Mouse (Mus musculus) midbrain, embryonic 14.5 days (tissue): ENCODE data around the gene Stk4. TPM values are rescaled to one million over a fixed set of nuclear protein-coding genes. Genes with fewer than 3 reads are reported as not detected.

Experiments
- ATAC-seq: fragments of 200-750 bp; cut with Nextera tagmentation; 2 replicates; pipeline ENCODE4 v1.8.0; 2017; ENCODE audit warnings: moderate number of reproducible peaks, moderate library complexity; ENCODE audit not compliant: low FRiP score, low TSS enrichment
- DNase-seq: peaks from one replicate; pipeline ENCODE4 v3.0.0-alpha.2; 2015
- H3K27ac ChIP-seq: fragments of 300-500 bp; sonication (generic); replicated peaks from 2 replicates; pipeline ENCODE4 v1.5.1; 2014; ENCODE audit warnings: mild to moderate bottlenecking, low read depth, low read length, moderate library complexity
- H3K27me3 ChIP-seq: fragments of 300-500 bp; sonication (generic); 2 replicates; pipeline ENCODE4 v1.6.1; 2014; ENCODE audit warnings: low read length, control low read depth, mixed read lengths; ENCODE audit not compliant: control insufficient read depth, insufficient read depth
- H3K36me3 ChIP-seq: fragments of 300-500 bp; sonication (generic); 2 replicates; pipeline ENCODE4 v1.6.1; 2014; ENCODE audit warnings: low read length, control low read depth; ENCODE audit not compliant: control insufficient read depth, insufficient read depth
- H3K4me1 ChIP-seq: fragments of 300-500 bp; sonication (generic); 2 replicates; pipeline ENCODE4 v1.6.1; 2014; ENCODE audit warnings: mild to moderate bottlenecking, antibody characterized with exemption, low read length, control low read depth; ENCODE audit not compliant: control insufficient read depth, insufficient read depth
- H3K4me2 ChIP-seq: fragments of 300-500 bp; sonication (generic); 2 replicates; pipeline ENCODE4 v1.6.1; 2014; ENCODE audit warnings: mild to moderate bottlenecking, low read length, moderate library complexity
- H3K4me3 ChIP-seq: fragments of 300-500 bp; sonication (generic); replicated peaks from 2 replicates; pipeline ENCODE4 v1.5.1; 2014; ENCODE audit warnings: low read depth, low read length
- H3K9ac ChIP-seq: fragments of 300-500 bp; sonication (generic); replicated peaks from 2 replicates; pipeline ENCODE4 v1.6.1; 2014; ENCODE audit warnings: mild to moderate bottlenecking, low read length, moderate library complexity
- H3K9me3 ChIP-seq: fragments of 300-500 bp; sonication (generic); 2 replicates; pipeline ENCODE4 v1.6.1; 2016; ENCODE audit warnings: low read length, control low read depth, mixed read lengths; ENCODE audit not compliant: control insufficient read depth
- whole genome bisulfite sequencing: fragments of 180-500 bp; shearing (Covaris S2); extraction: QIAGEN DNeasy Blood & Tissue Kit; methylation state at CpG from one replicate; pipeline ENCODE4 v1.1.7; 2014; 5-methylcytosine and 5-hydroxymethylcytosine counted together
- polyA plus RNA-seq: library from polyadenylated mRNA; unstranded; fragments of >200 nt; fragmentation: Nextera tagmentation; extraction: Ambion mirVana; gene quantifications from 2 replicates; pipeline ENCODE4 v1.2.1, GENCODE M21; 2014

Gene Stk4
- polyA plus RNA-seq, 1 experiment from 2014 or later = 35.0 TPM

GRCm38 (mm10) chr2:164167752-164168570, 97.8 kb downstream of the Stk4 start:
- peak; percentile 46 for ATAC-seq

GRCm38 (mm10) chr2:164168571-164168946, 98.4 kb downstream of the Stk4 start:
- H3K4me3 ChIP-seq = peak overlapping the region; percentile 33

More at GRCm38 (mm10) chr2:164167752-164168570, 97.8 kb downstream of the Stk4 start:
- peak; percentile 58 for DNase-seq
- H3K4me1 ChIP-seq = peaks cover 9% of the 10 kb centered on the region; the same call in 1 of the 2 replicates
- 12% methylated on average over 90 of the region's 90 CpGs for WGBS
- H3K9ac ChIP-seq = peak overlapping the region; percentile 34; the same call in 1 of the 2 replicates
- peak overlapping the region; percentile 57 for H3K4me2 ChIP-seq
- peak overlapping the region; percentile 33 for H3K4me3 ChIP-seq
- H3K9me3 ChIP-seq = no peaks in the 10 kb centered on the region
- H3K27ac ChIP-seq = no peak overlapping the region
- peaks cover 59% of the 10 kb centered on the region for H3K27me3 ChIP-seq
- no peaks in the 10 kb centered on the region for H3K36me3 ChIP-seq

GRCm38 (mm10) chr2:164170326-164170725, 100.2 kb downstream of the Stk4 start:
- H3K9ac ChIP-seq = no peak overlapping the region
- H3K27me3 ChIP-seq = peaks cover 59% of the 10 kb centered on the region
- DNase-seq (peak; percentile 36), ATAC-seq (no peak)
- no peak overlapping the region for H3K27ac ChIP-seq
- H3K9me3 ChIP-seq = no peaks in the 10 kb centered on the region
- H3K4me2 ChIP-seq = peak overlapping the region; percentile 57
- WGBS = 1% methylated on average over 11 of the region's 11 CpGs
- H3K4me1 ChIP-seq = peaks cover 9% of the 10 kb centered on the region; the same call in 1 of the 2 replicates
- H3K36me3 ChIP-seq = no peaks in the 10 kb centered on the region
- 0 out of 2 replicates have a peak overlapping the region, but pooled peaks have one; percentile 32 for H3K4me3 ChIP-seq

More at GRCm38 (mm10) chr2:164168571-164168946, 98.4 kb downstream of the Stk4 start:
- no peak overlapping the region for H3K27ac ChIP-seq
- WGBS = 8% methylated on average over 42 of the region's 42 CpGs
- peaks cover 9% of the 10 kb centered on the region; the same call in 1 of the 2 replicates for H3K4me1 ChIP-seq
- H3K4me2 ChIP-seq = peak overlapping the region; percentile 57
- no peaks in the 10 kb centered on the region for H3K36me3 ChIP-seq
- H3K9ac ChIP-seq = no peak overlapping the region
- ATAC-seq (no peak), DNase-seq (peak; percentile 71)
- no peaks in the 10 kb centered on the region for H3K9me3 ChIP-seq
- peaks cover 59% of the 10 kb centered on the region for H3K27me3 ChIP-seq

- ATAC-seq (no peak), DNase-seq (peak; percentile 48)
- Histone ChIP-seq H3K27ac (no peak within 1 kb of the TSS), H3K4me1 (peaks cover 9% of the 10 kb centered on the region; the same call in 1 of the 2 replicates), H3K27me3 (peaks cover 59% of the 10 kb centered on the region), H3K4me3 (peak within 1 kb of the TSS; percentile 32), H3K9me3 (no peaks in the 10 kb centered on the region), H3K36me3 (no peaks in the 10 kb centered on the region), H3K4me2 (peak within 1 kb of the TSS; percentile 57), H3K9ac (peak within 1 kb of the TSS; percentile 34; the same call in 1 of the 2 replicates)
- 2% methylated on average over 29 of the region's 29 CpGs for WGBS
Measured at GRCm38 (mm10) chr2:164170902-164171301, 100.8 kb downstream of the Stk4 start, which contains the start of gene Kcns1. TSS of gene Kcns1 (minus strand) at chr2:164171113.

- no peak for ATAC-seq
- Histone ChIP-seq H3K4me1 (peaks cover 9% of the 10 kb centered on the region; the same call in 1 of the 2 replicates), H3K9ac (no peak overlapping the region), H3K9me3 (no peaks in the 10 kb centered on the region), H3K27me3 (peaks cover 35% of the 10 kb centered on the region), H3K4me2 (no peak overlapping the region), H3K4me3 (no peak overlapping the region), H3K27ac (no peak overlapping the region), H3K36me3 (no peaks in the 10 kb centered on the region)
- no peak for DNase-seq
- WGBS = 75% methylated on average over 3 of the region's 3 CpGs
Measured at GRCm38 (mm10) chr2:164173394-164173793, 103.3 kb downstream of the Stk4 start.

- Histone ChIP-seq H3K9ac (no peak overlapping the region), H3K4me1 (peaks cover 6% of the 10 kb centered on the region; the same call in 1 of the 2 replicates), H3K36me3 (no peaks in the 10 kb centered on the region), H3K27me3 (peaks cover 21% of the 10 kb centered on the region), H3K27ac (no peak overlapping the region), H3K4me2 (no peak overlapping the region), H3K9me3 (no peaks in the 10 kb centered on the region), H3K4me3 (no peak overlapping the region)
- no peak for ATAC-seq
- DNase-seq = no peak
- WGBS = 78% methylated on average over 8 of the region's 8 CpGs
Measured at GRCm38 (mm10) chr2:164174649-164175395, 104.7 kb downstream of the Stk4 start.

- DNase-seq (no peak), ATAC-seq (no peak)
- Histone ChIP-seq H3K36me3 (no peaks in the 10 kb centered on the region), H3K4me1 (peaks cover 4% of the 10 kb centered on the region; the same call in 1 of the 2 replicates), H3K4me3 (no peak overlapping the region), H3K27ac (no peak overlapping the region), H3K4me2 (no peak overlapping the region), H3K9me3 (no peaks in the 10 kb centered on the region), H3K27me3 (peaks cover 12% of the 10 kb centered on the region; the same call in 1 of the 2 replicates), H3K9ac (no peak overlapping the region)
- 71% methylated on average over 3 of the region's 3 CpGs for WGBS
Measured at GRCm38 (mm10) chr2:164175850-164176249, 105.7 kb downstream of the Stk4 start.

GRCm38 (mm10) chr2:164177831-164178230, 107.7 kb downstream of the Stk4 start:
- no peak for ATAC-seq
- 87% methylated on average over 5 of the region's 5 CpGs for WGBS
- no peaks in the 10 kb centered on the region for H3K36me3 ChIP-seq

More at GRCm38 (mm10) chr2:164177831-164178230, 107.7 kb downstream of the Stk4 start:
- Histone ChIP-seq H3K4me2 (no peak overlapping the region), H3K4me3 (no peak overlapping the region), H3K9me3 (no peaks in the 10 kb centered on the region), H3K4me1 (no peaks in the 10 kb centered on the region), H3K27me3 (no peaks in the 10 kb centered on the region), H3K9ac (no peak overlapping the region), H3K27ac (no peak overlapping the region)
- no peak for DNase-seq
